Mouse (Mus musculus) small intestine, adult 2 months (tissue): ENCODE data around the gene Sash3. TPM values are rescaled to one million over a fixed set of nuclear protein-coding genes. Genes with fewer than 3 reads are reported as not detected.

Source experiments
- H3K27ac ChIP-seq: fragments of 200-500 bp; 2 replicates; pipeline ENCODE4 v1.5.1; 2012; ENCODE audit warnings: low read depth, low read length, control low read depth, inconsistent platforms; ENCODE audit not compliant: insufficient read depth
- H3K27me3 ChIP-seq: fragments of 200-500 bp; 2 replicates; pipeline ENCODE4 v1.6.1; 2012; ENCODE audit warnings: mild to moderate bottlenecking, moderate library complexity, low read length, inconsistent platforms; ENCODE audit not compliant: control insufficient read depth, insufficient read depth
- H3K36me3 ChIP-seq: fragments of 200-500 bp; 2 replicates; pipeline ENCODE4 v1.6.1; 2012; ENCODE audit warnings: mild to moderate bottlenecking, low read length, control low read depth, inconsistent platforms; ENCODE audit not compliant: control insufficient read depth, insufficient read depth
- H3K4me1 ChIP-seq: fragments of 200-500 bp; 2 replicates; pipeline ENCODE4 v1.6.1; 2012; ENCODE audit warnings: low read length, inconsistent platforms, mixed read lengths; ENCODE audit not compliant: control insufficient read depth, insufficient read depth, insufficient read length
- H3K4me3 ChIP-seq: fragments of 200-500 bp; 2 replicates; pipeline ENCODE4 v1.5.1; 2012; ENCODE audit warnings: low read depth, mild to moderate bottlenecking, control low read depth, inconsistent platforms, low read length, moderate library complexity
- CTCF ChIP-seq: fragments of 200-500 bp; IDR thresholded peaks from 2 replicates; pipeline ENCODE4 v1.5.1; 2012; ENCODE audit warnings: low read depth, mild to moderate bottlenecking, control low read depth, inconsistent platforms, low read length, moderate library complexity, mixed read lengths; ENCODE audit not compliant: insufficient replicate concordance, insufficient read length; ENCODE audit errors: extremely low read depth
- POLR2A ChIP-seq: fragments of 200-500 bp; IDR thresholded peaks from 2 replicates; pipeline ENCODE4 v1.6.1; 2012; ENCODE audit warnings: low read depth, mild to moderate bottlenecking, control low read depth, inconsistent platforms, low read length, moderate library complexity
- WGBS: fragments of 180-500 bp; shearing (Covaris S2); methylation state at CpG from one replicate; pipeline ENCODE4 v1.1.7; 2018; 5-methylcytosine and 5-hydroxymethylcytosine counted together
- polyA plus RNA-seq: library from polyadenylated mRNA; depleted of rRNA; stranded (reverse); fragments of >200 nt; gene quantifications from 2 replicates; pipeline ENCODE4 v1.2.3, GENCODE M21; 2012

The Sash3 gene
- polyA plus RNA-seq, 1 experiment = 6.6 TPM

DNA sequence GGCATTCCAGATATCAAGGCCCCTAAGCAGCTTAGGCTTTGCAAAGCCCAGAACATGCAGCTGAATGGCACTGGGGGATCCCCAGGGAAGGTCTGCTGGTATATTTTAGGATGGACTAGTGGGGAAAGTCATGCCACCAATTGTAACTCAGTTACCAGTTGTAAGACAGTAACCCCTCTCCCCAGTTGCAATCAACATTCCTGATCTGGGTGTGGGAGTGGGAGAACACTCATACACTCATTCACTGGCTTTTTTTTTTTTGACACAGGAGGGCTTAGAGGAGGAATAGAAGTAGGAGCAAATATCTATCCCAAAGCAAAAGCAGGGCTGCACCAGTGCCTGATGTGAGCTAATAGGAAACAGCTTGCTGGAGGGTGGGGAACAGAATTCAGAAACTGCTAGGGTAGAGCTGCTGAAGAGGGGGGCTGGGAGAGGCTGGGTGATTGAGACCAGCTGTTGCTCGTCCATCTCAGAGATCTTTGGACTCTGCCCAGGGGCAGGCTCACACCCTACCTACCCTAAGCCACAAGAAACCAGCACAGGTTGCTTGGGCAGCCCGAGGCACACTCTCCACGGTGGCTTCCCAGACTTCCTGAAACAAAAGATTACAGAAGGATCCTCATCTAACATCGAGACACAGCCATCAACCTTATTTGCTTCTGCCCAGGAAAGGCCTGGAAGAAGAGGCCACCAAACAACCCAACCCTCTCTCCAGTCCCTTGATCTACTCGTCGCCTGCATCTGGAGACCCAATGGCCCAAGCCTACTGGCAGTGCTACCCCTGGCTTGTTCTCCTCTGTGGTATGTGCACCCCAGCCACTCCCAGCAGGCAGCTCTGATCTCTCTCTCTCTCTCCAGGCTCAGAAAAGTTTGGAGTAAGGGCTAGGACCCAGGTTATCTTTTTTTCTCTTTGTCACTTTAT, 37.6 kb upstream of the Sash3 start, which contains the start of gene Xpnpep2:
TSS of gene Xpnpep2 (plus strand) at position 332 of the 922 bp plus-strand sequence.
- Histone ChIP-seq H3K4me3 (peak within 1 kb of the TSS; percentile 57), H3K27ac (peak within 1 kb of the TSS; percentile 91), H3K4me1 (peaks cover 19% of the 10 kb centered on the region; the same call in 1 of the 2 replicates), H3K36me3 (no peaks in the 10 kb centered on the region), H3K27me3 (no peaks in the 10 kb centered on the region)
- 21% methylated on average over 6 of the region's 6 CpGs for WGBS
- TF ChIP-seq CTCF = no peak
- peak; percentile 53; the same call in 1 of the 2 replicates for TF ChIP-seq POLR2A

GRCm38 (mm10) chrX:48109316-48109655, 37.0 kb upstream of the Sash3 start:
- TF ChIP-seq POLR2A (no peak), CTCF (no peak)
- WGBS = 47% methylated on average over 3 of the region's 3 CpGs
- Histone ChIP-seq H3K4me3 (peak overlapping the region; percentile 57), H3K4me1 (peaks cover 19% of the 10 kb centered on the region; the same call in 1 of the 2 replicates), H3K27ac (peak overlapping the region; percentile 91), H3K27me3 (no peaks in the 10 kb centered on the region), H3K36me3 (no peaks in the 10 kb centered on the region)

DNA sequence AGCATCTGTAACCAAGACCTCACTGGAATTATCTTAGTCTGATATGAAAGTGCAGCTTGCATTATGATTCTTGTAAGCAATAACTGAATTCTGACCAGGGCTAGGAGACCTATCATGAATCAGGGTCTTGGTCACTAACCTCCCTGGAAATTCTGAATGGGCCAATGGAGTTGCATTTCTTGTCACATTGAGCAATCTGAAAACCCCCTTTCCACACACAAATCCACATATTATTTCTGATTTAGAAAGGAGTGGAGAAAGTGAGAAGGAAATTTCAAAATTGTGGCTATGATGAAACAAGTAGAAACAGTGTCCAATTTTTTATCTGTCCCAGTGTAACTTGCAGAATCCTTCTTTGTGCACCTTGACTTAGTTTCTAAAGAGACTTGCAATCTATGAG, 26.9 kb upstream of the Sash3 start:
- H3K27ac ChIP-seq = no peak overlapping the region
- no peaks in the 10 kb centered on the region for H3K27me3 ChIP-seq

DNA sequence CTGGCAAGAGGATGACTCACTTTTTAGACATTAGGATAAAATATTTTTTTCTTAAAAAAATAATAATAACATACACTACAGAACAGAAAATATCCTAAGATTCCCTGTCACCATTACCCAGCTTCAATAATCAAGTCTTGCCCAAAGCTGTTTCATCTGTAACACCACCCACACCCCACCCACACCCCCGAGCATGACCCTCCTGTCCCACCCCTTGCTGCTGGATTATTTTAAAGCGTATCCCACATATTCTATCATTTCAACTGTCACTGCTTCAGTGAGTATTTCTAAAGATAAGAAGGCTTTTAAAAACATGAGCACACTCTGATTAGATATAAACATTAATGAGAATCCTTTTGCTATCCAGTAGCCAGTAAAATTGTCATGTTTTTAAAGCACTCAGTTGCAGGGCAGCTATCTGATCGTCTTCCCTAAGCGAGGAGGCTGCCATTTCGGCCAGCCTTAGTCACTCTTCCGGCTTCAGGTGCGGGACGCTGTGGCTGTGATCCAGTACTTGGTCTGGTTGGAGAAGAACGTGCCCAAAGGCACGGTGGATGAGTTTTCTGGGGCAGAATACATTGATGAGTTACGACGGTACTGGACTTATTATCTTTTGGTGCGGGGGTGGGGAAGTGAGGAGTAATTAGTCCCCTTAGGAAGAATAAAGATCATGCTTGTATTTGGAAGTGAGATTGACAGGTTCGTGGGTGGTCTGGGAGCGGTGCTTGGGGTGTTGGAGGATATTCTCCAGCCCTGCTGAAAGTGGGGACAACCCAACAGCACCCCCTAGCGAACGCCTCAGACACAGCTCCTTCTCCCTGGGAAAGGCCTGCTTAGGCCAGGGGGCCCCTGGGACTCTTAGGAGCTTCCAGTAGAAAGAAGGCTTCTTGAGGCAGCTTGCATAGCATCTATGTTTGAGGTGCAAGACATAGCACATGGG, 21.8 kb upstream of the Sash3 start:
- no peak overlapping the region for H3K4me3 ChIP-seq
- WGBS = 30% methylated on average over 17 of the region's 17 CpGs
- H3K27ac ChIP-seq = no peak overlapping the region
- H3K27me3 ChIP-seq = no peaks in the 10 kb centered on the region
- H3K4me1 ChIP-seq = no peaks in the 10 kb centered on the region
- TF ChIP-seq CTCF = peak; percentile 65; the same call in 1 of the 2 replicates
- TF ChIP-seq POLR2A = no peak
- peaks cover 4% of the 10 kb centered on the region; the same call in 1 of the 2 replicates for H3K36me3 ChIP-seq

More for the DNA sequence above, 26.9 kb upstream of the Sash3 start:
- TF ChIP-seq CTCF (no peak), POLR2A (no peak)
- Histone ChIP-seq H3K4me1 (no peaks in the 10 kb centered on the region), H3K4me3 (no peak overlapping the region), H3K36me3 (peaks cover 8% of the 10 kb centered on the region)

GRCm38 (mm10) chrX:48126903-48127476, 19.2 kb upstream of the Sash3 start:
- TF ChIP-seq CTCF (no peak), POLR2A (no peak)
- no peak overlapping the region for H3K4me3 ChIP-seq
- 82% methylated on average over 6 of the region's 6 CpGs for WGBS
- H3K36me3 ChIP-seq = peaks cover 6% of the 10 kb centered on the region
- H3K27me3 ChIP-seq = no peaks in the 10 kb centered on the region
- H3K27ac ChIP-seq = no peak overlapping the region
- no peaks in the 10 kb centered on the region for H3K4me1 ChIP-seq

GRCm38 (mm10) chrX:48127502-48128218, 18.6 kb upstream of the Sash3 start:
- H3K4me3 ChIP-seq = no peak overlapping the region
- H3K27ac ChIP-seq = no peak overlapping the region
- H3K4me1 ChIP-seq = no peaks in the 10 kb centered on the region
- WGBS = 66% methylated on average over 6 of the region's 6 CpGs
- H3K36me3 ChIP-seq = peaks cover 6% of the 10 kb centered on the region
- H3K27me3 ChIP-seq = no peaks in the 10 kb centered on the region
- TF ChIP-seq POLR2A = no peak
- no peak for TF ChIP-seq CTCF
